Mouse (Mus musculus) gastrocnemius, postnatal 25 days (tissue): ENCODE results near the gene Nutf2. TPM values are rescaled to one million over a fixed set of nuclear protein-coding genes. Genes with fewer than 3 reads are reported as not detected.
A peak's percentile ranks its signal among the peaks of the same experiment; 100 is the strongest.

Source experiments
- DNase-seq: peaks from one replicate; pipeline ENCODE4 v3.0.0; 2022
- total RNA-seq, 2 experiments: library from RNA; stranded (reverse); gene quantifications; 1 replicate in 1 of 2; 2 replicates in 1 of 2; pipeline ENCODE4 v1.2.3; 2021

The Nutf2 gene
- total RNA-seq, 2 experiments from 2014 or later = 47.7 to 79.5 TPM

GRCm38 (mm10) chr8:105854715-105855216 is 5.6 kb upstream of the Nutf2 start, which contains the start of gene Thap11:
Gene Thap11, plus strand, starts transcription at chr8:105855132.
- DNase-seq = peak; percentile 91

DNA sequence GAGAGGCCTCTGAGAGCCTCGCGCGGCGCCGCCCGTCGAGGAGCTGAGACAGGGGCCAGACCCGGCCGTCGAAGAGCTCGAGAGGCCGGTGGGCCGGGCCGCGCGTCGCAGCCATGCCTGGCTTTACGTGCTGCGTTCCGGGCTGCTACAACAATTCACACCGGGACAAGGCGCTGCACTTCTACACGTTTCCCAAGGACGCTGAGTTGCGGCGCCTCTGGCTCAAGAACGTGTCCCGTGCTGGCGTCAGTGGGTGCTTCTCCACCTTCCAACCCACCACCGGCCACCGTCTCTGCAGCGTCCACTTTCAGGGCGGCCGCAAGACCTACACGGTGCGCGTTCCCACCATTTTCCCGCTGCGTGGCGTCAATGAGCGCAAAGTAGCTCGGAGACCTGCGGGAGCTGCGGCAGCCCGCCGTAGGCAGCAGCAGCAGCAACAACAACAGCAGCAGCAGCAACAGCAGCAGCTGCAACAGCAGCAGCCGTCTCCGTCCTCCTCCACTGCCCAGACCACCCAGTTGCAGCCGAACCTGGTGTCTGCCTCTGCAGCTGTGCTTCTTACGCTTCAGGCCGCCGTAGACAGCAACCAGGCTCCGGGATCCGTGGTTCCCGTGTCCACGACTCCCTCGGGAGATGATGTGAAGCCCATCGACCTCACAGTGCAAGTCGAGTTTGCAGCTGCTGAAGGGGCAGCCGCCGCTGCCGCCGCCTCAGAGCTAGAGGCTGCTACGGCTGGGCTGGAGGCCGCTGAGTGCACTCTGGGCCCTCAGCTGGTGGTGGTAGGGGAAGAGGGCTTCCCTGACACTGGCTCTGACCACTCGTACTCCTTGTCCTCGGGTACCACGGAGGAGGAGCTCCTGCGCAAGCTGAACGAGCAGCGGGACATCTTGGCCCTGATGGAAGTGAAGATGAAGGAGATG is 4.9 kb upstream of the Nutf2 start:
- DNase-seq = no peak

- DNase-seq = no peak
These were observed 4.1 kb upstream of the Nutf2 start for GRCm38 (mm10) chr8:105856168-105856835.

DNA sequence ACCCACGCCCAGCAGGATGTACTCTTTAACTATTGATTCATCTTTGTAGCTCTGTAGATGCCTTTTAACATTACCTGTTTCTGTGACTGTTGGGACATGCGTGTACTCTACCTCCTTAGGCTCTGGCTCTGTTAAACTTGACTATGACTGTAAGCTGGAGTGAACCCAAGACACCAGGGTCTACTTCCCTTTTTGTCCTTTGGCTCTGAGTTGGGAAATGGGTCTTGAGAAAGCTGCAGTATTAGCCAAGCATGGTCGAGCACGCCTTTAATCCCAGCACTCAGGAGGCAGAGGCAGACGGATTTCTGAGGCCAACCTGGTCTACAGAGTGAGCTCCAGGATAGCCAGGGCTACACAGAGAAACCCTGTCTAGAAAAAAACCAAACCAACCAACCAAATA is 1.9 kb upstream of the Nutf2 start:
- DNase-seq = no peak

DNA sequence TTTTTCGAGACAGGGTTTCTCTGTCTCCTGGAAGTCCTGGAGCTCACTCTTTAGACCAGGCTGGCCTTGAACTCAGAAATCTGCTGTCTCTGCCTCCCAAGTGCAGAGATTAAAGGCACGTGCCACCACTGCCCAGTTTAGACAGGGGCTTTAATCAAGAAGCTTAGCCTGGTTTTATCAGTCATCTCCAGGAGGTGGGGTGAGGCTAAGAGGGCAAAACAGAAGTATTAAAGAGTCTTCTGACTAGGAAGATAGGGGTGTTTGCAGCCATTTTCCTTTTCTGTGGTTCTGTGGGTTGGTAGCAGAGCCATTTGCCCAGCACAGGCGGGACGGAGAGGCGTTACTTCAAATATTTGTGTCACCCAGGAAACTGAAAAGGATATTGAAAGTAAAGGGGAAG is 1.1 kb upstream of the Nutf2 start:
- DNase-seq = no peak

- DNase-seq = no peak
These were observed 1.6 kb downstream of the Nutf2 start for GRCm38 (mm10) chr8:105861951-105862350.

GRCm38 (mm10) chr8:105866364-105867029 is 6.1 kb downstream of the Nutf2 start:
- no peak for DNase-seq

DNA sequence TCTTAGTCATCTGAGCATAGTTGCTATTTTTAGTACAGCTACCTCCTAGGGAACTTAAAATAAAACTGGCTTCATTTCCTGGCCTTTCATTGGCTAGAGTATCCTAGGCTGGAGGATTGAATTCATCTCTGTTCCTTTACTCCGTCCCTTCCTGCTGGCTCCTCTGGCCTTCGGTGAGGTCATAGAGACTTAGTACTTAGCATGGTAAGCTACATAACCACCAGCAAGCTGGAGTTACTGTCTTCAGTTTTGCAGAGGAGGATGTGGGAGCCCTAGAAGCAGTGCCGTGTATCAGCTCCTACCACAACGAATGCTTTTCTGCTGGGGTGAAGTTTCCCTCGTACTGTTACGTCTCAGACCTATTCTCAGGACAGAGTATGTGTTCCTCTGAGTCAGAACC is 13.9 kb downstream of the Nutf2 start:
- DNase-seq = peak; percentile 57

GRCm38 (mm10) chr8:105880754-105881520 is 20.6 kb downstream of the Nutf2 start, which contains the start of gene Edc4:
Gene Edc4, plus strand, starts transcription at chr8:105880881.
- peak; percentile 76 for DNase-seq

DNA sequence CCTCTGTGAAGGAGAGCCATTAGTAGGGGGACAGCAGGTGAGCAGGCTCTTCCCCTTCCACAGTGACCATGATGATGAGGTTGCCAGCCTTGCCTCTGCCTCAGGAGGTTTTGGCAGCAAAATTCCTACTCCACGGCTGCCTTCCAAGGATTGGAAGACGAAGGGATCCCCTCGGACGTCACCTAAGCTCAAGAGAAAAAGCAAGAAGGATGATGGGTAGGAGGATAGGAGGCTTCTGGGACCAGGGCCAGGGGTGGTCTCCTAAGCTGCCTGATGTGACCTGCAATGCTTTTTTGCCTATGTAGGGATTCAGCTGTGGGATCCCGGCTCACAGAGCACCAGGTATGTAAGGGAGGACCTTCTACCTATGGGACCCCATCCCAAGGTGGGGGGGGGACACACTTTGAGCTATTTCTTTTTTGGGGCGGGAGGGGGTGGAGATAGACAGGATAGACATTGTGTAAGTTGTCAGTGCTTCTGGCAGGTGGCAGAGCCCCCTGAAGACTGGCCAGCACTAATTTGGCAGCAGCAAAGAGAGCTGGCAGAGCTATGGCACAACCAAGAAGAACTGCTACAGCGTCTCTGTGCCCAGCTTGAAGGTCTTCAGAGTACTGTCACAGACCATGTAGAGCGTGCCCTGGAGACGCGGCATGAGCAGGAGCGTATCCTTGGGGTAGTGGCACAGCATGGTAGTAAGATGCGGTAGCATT is 29.5 kb downstream of the Nutf2 start:
- no peak for DNase-seq

DNA sequence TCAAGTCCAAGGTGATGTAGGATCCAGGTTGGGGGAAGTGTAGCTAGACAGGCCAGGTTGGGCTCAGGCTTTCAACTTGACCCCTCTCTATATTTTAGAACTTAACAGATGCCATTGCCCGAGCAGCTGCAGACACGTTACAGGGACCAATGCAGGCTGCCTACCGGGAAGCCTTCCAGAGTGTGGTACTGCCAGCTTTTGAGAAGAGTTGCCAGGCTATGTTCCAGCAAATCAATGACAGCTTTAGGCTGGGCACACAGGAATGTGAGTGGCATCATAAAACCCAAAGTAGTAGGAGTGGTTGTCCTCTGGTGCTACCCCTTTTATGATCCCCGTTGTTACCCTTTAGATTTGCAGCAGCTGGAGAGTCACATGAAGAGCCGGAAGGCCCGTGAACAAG is 30.5 kb downstream of the Nutf2 start:
- peak; percentile 51 for DNase-seq

- no peak for DNase-seq
These were observed 32.1 kb downstream of the Nutf2 start for GRCm38 (mm10) chr8:105892432-105892831.

DNA sequence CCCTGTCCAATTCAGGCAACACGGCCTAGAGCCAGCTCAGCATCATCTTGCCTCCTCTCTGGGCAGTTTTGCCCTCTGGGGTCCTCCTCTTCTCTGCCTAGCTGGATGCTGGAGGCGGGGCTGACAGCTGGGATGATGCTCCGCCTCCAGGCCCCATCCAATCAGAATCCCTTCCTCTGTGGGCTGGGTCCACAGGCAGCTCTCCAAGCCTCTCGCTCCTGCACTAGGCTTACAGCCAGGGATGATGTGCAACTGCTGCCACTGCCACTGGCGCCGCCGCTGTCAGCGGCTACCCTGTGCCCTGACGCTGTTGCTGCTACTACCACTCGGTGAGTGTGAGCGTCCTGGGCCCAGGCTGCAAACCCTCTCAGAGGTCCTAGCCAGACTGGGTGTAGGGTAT is 33.0 kb downstream of the Nutf2 start, which contains the start of gene Nrn1l:
Gene Nrn1l (plus strand): TSS at position 229 of the 400 bp plus-strand sequence.
- peak; percentile 74 for DNase-seq

DNA sequence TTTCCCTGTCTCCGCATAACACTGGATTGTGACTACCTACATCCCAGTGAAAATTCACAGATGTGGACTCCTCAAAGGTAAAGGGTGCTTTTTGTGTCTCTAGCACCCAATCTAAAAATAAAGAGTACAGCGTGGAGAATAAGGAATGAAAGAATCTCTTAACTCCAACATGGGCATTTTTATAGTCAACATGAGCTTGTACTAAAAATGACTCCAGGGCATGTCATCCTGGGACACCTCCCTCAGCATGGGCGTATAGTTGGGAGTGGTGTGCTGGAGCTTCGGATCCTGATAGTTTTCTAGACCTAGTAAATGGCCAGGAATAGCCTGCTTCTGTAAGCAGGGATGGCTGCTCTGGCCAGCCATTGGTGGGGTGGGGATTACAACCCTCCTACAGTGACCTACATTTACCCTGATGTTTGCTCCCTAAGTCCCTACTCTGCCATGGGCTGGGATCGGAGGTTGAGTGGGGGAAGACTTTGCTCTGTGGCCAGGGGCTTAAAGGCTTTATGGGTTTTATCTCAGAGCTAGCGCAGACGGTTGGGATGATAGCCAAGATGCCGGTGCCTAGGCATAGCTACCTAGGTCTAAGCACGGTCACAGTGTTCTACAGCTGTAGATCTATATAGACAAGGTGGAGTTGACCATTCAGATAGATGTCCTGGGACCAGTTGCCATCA is 37.6 kb downstream of the Nutf2 start:
- no peak for DNase-seq

- DNase-seq = peak; percentile 90
These were observed 40.0 kb downstream of the Nutf2 start, which contains the start of gene Pskh1 for GRCm38 (mm10) chr8:105900180-105900940. Gene Pskh1, plus strand, starts transcription at chr8:105900441.

DNA sequence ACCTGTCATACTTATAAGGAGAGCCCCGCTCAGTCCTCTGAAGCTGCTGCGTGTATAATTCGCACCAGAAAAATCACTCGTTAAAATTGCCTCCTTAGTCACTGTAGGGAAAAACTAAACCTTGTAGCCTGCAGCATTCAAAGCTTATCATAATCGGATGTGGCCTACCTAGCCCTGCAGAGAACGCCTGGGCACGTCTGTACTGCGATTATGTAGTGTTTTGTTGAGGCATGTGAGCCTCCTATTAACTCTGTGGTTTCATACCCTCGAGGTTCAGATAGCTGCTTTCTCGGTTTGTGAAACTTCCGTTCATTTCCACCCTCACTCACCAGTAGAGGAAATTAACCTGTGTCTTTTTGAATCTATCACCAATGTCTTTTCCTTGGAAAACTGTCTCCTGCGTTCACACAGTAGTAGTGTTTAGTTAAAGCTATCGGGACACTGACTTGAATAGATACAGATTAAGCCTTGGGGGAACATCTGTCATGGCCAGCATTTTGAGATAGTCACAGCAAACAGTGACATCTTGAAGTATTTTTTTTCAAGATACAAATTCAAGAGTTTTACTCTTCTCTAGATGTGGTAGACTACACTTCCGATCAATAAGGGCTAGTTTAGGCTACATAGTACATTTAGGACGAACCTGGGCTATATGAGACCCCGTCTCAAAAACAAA is 40.7 kb downstream of the Nutf2 start:
- no peak for DNase-seq

- no peak for DNase-seq
These were observed 59.0 kb downstream of the Nutf2 start for GRCm38 (mm10) chr8:105919390-105919789.

DNA sequence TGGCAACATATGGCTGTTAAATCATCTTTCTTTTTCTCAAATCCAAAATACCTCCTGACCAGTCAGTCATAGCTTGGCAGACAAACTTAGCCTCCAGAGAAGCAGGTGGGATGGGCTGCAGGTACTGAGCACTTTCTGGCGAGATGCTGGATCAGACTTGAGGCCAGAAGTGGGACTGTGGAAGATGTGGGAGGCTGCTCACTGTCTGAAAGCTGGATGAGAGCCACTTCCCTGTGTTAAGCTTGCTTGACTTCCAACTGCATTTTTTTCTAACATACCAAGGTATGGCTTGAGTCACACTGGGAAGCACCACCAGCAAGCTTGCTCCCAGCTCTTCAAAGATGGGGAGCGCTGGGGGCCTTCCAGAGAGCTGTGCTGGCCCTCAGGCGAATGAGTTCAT is 64.7 kb downstream of the Nutf2 start:
- no peak for DNase-seq
